Mouse (Mus musculus): Measurements from ENCODE around the gene Rora.

GRCm38 (mm10) chr9:69043920-69044613 lies 390.5 kb downstream of the Rora start:
- TF ChIP-seq CTCF (IDR thresholded peaks at IDR 0.05; ENCODE audit: control insufficient read depth, insufficient read depth, insufficient replicate concordance, low read depth, low read length) = no peak
- TF ChIP-seq POLR2A (IDR thresholded peaks at IDR 0.05; ENCODE audit: control insufficient read depth, low read depth, low read length) = no peak
